Mouse (Mus musculus): Measurements from ENCODE around the gene Fam90a1b. TPM values are rescaled to one million over a fixed set of nuclear protein-coding genes. Genes with fewer than 3 reads are reported as not detected.

Fam90a1b gene
- polyA plus RNA-seq, 1 experiment from 2014 or later = not detected

GRCm38 (mm10) chrX:94321036-94321902 is 45.3 kb downstream of the Fam90a1b start:
- H3K36me3 ChIP-seq (ENCODE audit: insufficient read depth, low read length) = no peaks in the 10 kb centered on the region
- H3K9ac ChIP-seq (replicated peaks; ENCODE audit: low read depth) = no peak overlapping the region

More at GRCm38 (mm10) chrX:94321036-94321902, 45.3 kb downstream of the Fam90a1b start:
- no peak overlapping the region for H3K27ac ChIP-seq (ENCODE audit: low read length)
- DNase-seq (ENCODE audit: low spot score) = no peak
- TF ChIP-seq CTCF (IDR thresholded peaks at IDR 0.05) (no peak), EP300 (IDR thresholded peaks at IDR 0.05) (no peak)
- 75% methylated on average over 11 of the region's 11 CpGs for WGBS
- no peak overlapping the region for H3K4me3 ChIP-seq (ENCODE audit: low read depth, low read length)
- H3K4me1 ChIP-seq (ENCODE audit: insufficient read depth, low read depth, low read length) = no peaks in the 10 kb centered on the region
- H3K9me3 ChIP-seq (ENCODE audit: low read length) = no peaks in the 10 kb centered on the region
- no peaks in the 10 kb centered on the region for H3K27me3 ChIP-seq (replicated peaks; ENCODE audit: insufficient read depth, low read length)
- ATAC-seq = no peak
- no peak overlapping the region for H3K4me2 ChIP-seq (replicated peaks; ENCODE audit: low read depth, low read length)

Small RNA genes within 50 kb of the gene (microRNA-seq; reads per million reads assigned to microRNA genes)
- not detected for gene Gm44477

Other genes starting within 250 kb of the Fam90a1b start
- gene Zfx, start 243.1 kb downstream of the Fam90a1b start, polyA plus RNA-seq (2015; fragmentation: Nextera tagmentation; extraction: Ambion mirVana) = 22.7 and 28.0 TPM in 2 replicates
- gene Eif2s3x, start 153.9 kb downstream of the Fam90a1b start, polyA plus RNA-seq (2015; fragmentation: Nextera tagmentation; extraction: Ambion mirVana) = 32.0 and 36.1 TPM in 2 replicates
- gene Klhl15, start 132.2 kb downstream of the Fam90a1b start, polyA plus RNA-seq (2015; fragmentation: Nextera tagmentation; extraction: Ambion mirVana) = 5.1 and 5.7 TPM in 2 replicates
- gene Apoo, start 340 bp upstream of the Fam90a1b start, polyA plus RNA-seq (2015; fragmentation: Nextera tagmentation; extraction: Ambion mirVana) = 39.8 and 42.9 TPM in 2 replicates
- 211 and 222 TPM in 2 replicates for gene Maged1, start 175.4 kb upstream of the Fam90a1b start, polyA plus RNA-seq (2015; fragmentation: Nextera tagmentation; extraction: Ambion mirVana)

All from lung, postnatal 0 days (tissue).